Mouse (Mus musculus) liver, embryonic 14.5 days (tissue): ENCODE measurements around the gene Myom1. TPM values are rescaled to one million over a fixed set of nuclear protein-coding genes. Genes with fewer than 3 reads are reported as not detected.
A peak's percentile ranks its signal among the peaks of the same experiment; 100 is the strongest.

Experiments used
- ATAC-seq: fragments of 200-750 bp; cut with Nextera tagmentation; 2 replicates; pipeline ENCODE4 v1.8.0; 2017; ENCODE audit warnings: moderate number of reproducible peaks, mild to moderate bottlenecking, moderate library complexity; ENCODE audit not compliant: insufficient read depth
- DNase-seq, 3 experiments: peaks; one replicate each; pipeline ENCODE4 v3.0.0-alpha.2; 2012 to 2013; ENCODE audit warnings: low read depth in 3 of 3, low spot score in 3 of 3
- H3K27ac ChIP-seq: fragments of 300-500 bp; sonication (generic); 2 replicates; pipeline ENCODE4 v1.5.1; 2014; ENCODE audit warnings: moderate library complexity, mild to moderate bottlenecking, control low read depth, inconsistent platforms
- H3K27me3 ChIP-seq: fragments of 300-500 bp; sonication (generic); 2 replicates; pipeline ENCODE4 v1.6.1; 2014; ENCODE audit warnings: mild to moderate bottlenecking, low read length, moderate library complexity; ENCODE audit not compliant: control insufficient read depth, insufficient read depth
- H3K36me3 ChIP-seq: fragments of 300-500 bp; sonication (generic); replicated peaks from 2 replicates; pipeline ENCODE4 v1.6.1; 2014; ENCODE audit warnings: low read depth; ENCODE audit not compliant: control insufficient read depth, insufficient read depth
- H3K4me1 ChIP-seq, 2 experiments: fragments of 200-500 bp in 1 of 2; fragments of 300-500 bp in 1 of 2; sonication (generic) in 1 of 2; replicated peaks; 2 replicates each; pipeline ENCODE4 v1.6.1; 2012 to 2014; ENCODE audit warnings: antibody characterized with exemption in 1 of 2, inconsistent platforms in 1 of 2, low read length in 1 of 2; ENCODE audit not compliant: control insufficient read depth in 2 of 2, insufficient read depth in 2 of 2
- H3K4me2 ChIP-seq: fragments of 300-500 bp; sonication (generic); 2 replicates; pipeline ENCODE4 v1.6.1; 2014; ENCODE audit warnings: low read depth, mild to moderate bottlenecking, control low read depth, moderate library complexity
- H3K4me3 ChIP-seq, 2 experiments: fragments of 200-500 bp in 1 of 2; fragments of 300-500 bp in 1 of 2; sonication (generic) in 1 of 2; 2 replicates each; pipeline ENCODE4 v1.5.1; 2012 to 2014; ENCODE audit warnings: low read depth in 2 of 2, low read length in 2 of 2, mild to moderate bottlenecking in 2 of 2, control low read depth in 1 of 2, inconsistent platforms in 1 of 2, moderate library complexity in 1 of 2; ENCODE audit not compliant: insufficient read depth in 1 of 2
- H3K9ac ChIP-seq: fragments of 300-500 bp; sonication (generic); replicated peaks from 2 replicates; pipeline ENCODE4 v1.6.1; 2014; ENCODE audit warnings: mild to moderate bottlenecking, control low read depth, moderate library complexity
- H3K9me3 ChIP-seq: fragments of 300-500 bp; sonication (generic); 2 replicates; pipeline ENCODE4 v1.6.1; 2016; ENCODE audit warnings: low read length, mixed read lengths; ENCODE audit not compliant: control insufficient read depth
- CTCF ChIP-seq: IDR thresholded peaks from 2 replicates; pipeline ENCODE4 v1.5.1; 2016; ENCODE audit warnings: antibody characterized with exemption, low read depth, control low read depth
- EP300 ChIP-seq: IDR thresholded peaks from 2 replicates; pipeline ENCODE4 v1.6.1; 2016; ENCODE audit warnings: antibody characterized with exemption, low read depth
- WGBS: fragments of 180-500 bp; shearing (Covaris S2); extraction: QIAGEN DNeasy Blood & Tissue Kit; methylation state at CpG from one replicate; pipeline ENCODE4 v1.1.7; 2014; ENCODE audit not compliant: insufficient replicate concordance; 5-methylcytosine and 5-hydroxymethylcytosine counted together
- polyA plus RNA-seq, 2 experiments: library from polyadenylated mRNA; depleted of rRNA in 1 of 2; stranded (reverse) in 1 of 2; unstranded in 1 of 2; fragments of >200 nt; fragmentation: Nextera tagmentation in 1 of 2; extraction: Ambion mirVana in 1 of 2; gene quantifications; 2 replicates each; pipeline versions ENCODE4 v1.2.1 to v1.2.3; 2012 to 2014

Gene Myom1
- polyA plus RNA-seq, 2 experiments, result 1.6 to 2.6 TPM

DNA sequence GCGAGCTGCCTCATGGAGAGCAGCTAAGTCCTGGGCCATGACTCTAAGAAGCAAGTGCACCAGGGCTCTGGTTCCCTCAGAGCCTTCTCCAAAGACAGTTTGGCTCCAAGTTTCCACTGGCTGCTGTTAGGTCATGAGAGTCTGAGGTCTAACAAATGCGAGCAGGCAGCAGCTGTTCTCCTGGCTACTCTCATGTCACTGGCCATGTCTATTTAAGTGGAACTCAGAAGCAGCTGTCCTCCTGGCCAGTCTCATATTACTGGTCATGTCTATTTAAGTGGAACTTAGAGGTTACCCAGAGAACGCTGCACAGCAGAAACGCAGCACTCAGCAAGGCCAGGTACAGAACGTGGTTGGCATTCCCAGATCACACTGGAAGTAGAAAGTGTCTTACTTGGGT lies 36.4 kb downstream of the Myom1 start:
- TF ChIP-seq CTCF, result no peak
- TF ChIP-seq EP300, result no peak

GRCm38 (mm10) chr17:71039851-71040581 lies 37.6 kb downstream of the Myom1 start:
- Histone ChIP-seq H3K4me1 (no peaks in the 10 kb centered on the region), H3K36me3 (no peaks in the 10 kb centered on the region), H3K27me3 (no peaks in the 10 kb centered on the region), H3K4me2 (no peak overlapping the region), H3K4me3 (no peak overlapping the region), H3K9ac (no peak overlapping the region), H3K9me3 (no peaks in the 10 kb centered on the region), H3K27ac (no peak overlapping the region)
- DNase-seq (no peak), ATAC-seq (no peak)
- TF ChIP-seq CTCF, result no peak
- TF ChIP-seq EP300, result no peak
- 59% methylated on average over 12 of the region's 12 CpGs for WGBS

More for the DNA sequence above, 36.4 kb downstream of the Myom1 start:
- H3K36me3 ChIP-seq, result no peaks in the 10 kb centered on the region
- no peak overlapping the region for H3K4me3 ChIP-seq
- H3K4me2 ChIP-seq, result no peak overlapping the region
- DNase-seq (no peak), ATAC-seq (no peak)
- H3K27ac ChIP-seq, result no peak overlapping the region
- H3K27me3 ChIP-seq, result no peaks in the 10 kb centered on the region
- no peaks in the 10 kb centered on the region for H3K4me1 ChIP-seq
- no peak overlapping the region for H3K9ac ChIP-seq
- H3K9me3 ChIP-seq, result no peaks in the 10 kb centered on the region
- 68% methylated on average over 5 of the region's 5 CpGs for WGBS

DNA sequence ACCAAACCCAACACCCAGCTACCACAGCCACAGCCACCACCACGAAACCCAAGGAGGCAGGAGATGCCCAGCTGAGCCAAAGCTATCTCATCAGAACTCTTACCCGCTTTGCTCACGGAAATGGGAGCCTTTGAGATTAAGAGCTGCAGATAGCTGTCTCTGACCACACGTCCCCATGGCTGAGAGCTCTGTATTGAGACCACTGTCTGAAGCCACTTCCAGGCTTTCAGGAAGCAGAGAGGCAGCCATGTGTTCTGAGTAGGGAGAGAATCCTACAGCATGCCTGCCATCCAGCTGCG lies 38.1 kb downstream of the Myom1 start:
- ATAC-seq, result no peak
- Histone ChIP-seq H3K4me2 (no peak overlapping the region), H3K9me3 (no peaks in the 10 kb centered on the region), H3K27ac (no peak overlapping the region), H3K36me3 (no peaks in the 10 kb centered on the region), H3K4me3 (no peak overlapping the region), H3K4me1 (no peaks in the 10 kb centered on the region), H3K27me3 (no peaks in the 10 kb centered on the region), H3K9ac (no peak overlapping the region)
- no peak for DNase-seq
- no peak for TF ChIP-seq CTCF
- TF ChIP-seq EP300, result no peak
- 26% methylated on average over 5 of the region's 5 CpGs for WGBS

DNA sequence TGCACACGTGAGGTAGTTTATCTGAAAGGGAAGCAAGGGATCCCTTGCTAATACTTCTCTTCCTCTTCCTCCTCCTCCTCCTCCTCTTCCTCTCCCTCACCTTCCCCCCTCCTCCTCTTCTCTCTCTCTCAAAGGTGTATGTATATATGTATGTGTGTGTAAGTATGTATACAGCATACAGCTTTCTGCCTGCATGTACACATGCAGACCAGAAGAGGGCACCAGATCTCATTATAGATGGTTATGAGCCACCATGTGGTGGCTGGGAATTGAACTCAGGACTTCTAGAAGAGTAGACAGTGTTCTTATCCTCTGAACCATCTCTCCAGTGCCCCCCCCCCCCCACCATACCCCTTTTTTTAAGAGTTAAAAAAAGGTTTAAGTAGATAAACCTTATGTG lies 40.2 kb downstream of the Myom1 start:
- WGBS, result 53% methylated on average over 1 of the region's 1 CpGs
- H3K4me1 ChIP-seq, result no peaks in the 10 kb centered on the region
- H3K4me2 ChIP-seq, result no peak overlapping the region
- no peaks in the 10 kb centered on the region for H3K9me3 ChIP-seq
- TF ChIP-seq EP300, result no peak
- TF ChIP-seq CTCF, result peak; percentile 60; the same call in 1 of the 2 replicates
- DNase-seq (no peak), ATAC-seq (no peak)
- H3K9ac ChIP-seq, result no peak overlapping the region
- H3K27ac ChIP-seq, result no peak overlapping the region
- no peak overlapping the region for H3K4me3 ChIP-seq
- no peaks in the 10 kb centered on the region for H3K36me3 ChIP-seq
- no peaks in the 10 kb centered on the region for H3K27me3 ChIP-seq

DNA sequence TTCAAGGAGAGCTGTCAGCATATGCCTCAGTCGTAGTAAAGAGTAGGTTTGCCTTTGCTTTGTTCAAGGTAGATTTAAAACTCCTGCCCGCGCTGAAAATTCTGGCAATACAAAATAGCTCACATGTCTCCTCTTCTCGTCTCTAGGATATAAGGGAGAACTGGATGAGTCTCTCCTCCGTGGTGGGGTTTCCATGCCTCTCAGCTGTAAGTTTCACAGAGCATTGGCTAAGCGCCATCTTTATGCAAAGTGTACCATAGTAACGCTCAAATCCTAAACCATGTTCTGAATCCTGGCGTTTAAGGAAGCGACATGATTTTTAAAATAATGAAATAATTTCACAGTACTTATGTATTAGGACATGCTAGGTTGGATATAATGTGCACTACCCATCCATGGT lies 43.2 kb downstream of the Myom1 start:
- ATAC-seq (no peak), DNase-seq (no peak)
- TF ChIP-seq CTCF (no peak), EP300 (no peak)
- Histone ChIP-seq H3K9ac (no peak overlapping the region), H3K4me3 (no peak overlapping the region), H3K4me1 (no peaks in the 10 kb centered on the region), H3K27ac (no peak overlapping the region), H3K9me3 (no peaks in the 10 kb centered on the region), H3K36me3 (no peaks in the 10 kb centered on the region), H3K4me2 (no peak overlapping the region), H3K27me3 (no peaks in the 10 kb centered on the region)
- WGBS, result 80% methylated on average over 9 of the region's 9 CpGs
